In genomic region chr14:73280996-73281395, GRCm38 (mm10) we compare ENCODE assay signal across 11 mouse cellular contexts. TPM values are rescaled to one million over a fixed set of nuclear protein-coding genes. Genes with fewer than 3 reads are reported as not detected.
DNase-seq lines count a peak whose midpoint lies in the region; ATAC-seq and TF ChIP-seq lines count a peak whose summit lies in the region.
"Had no signal": no experiment of that assay in that cellular context is flagged by ENCODE, and none has a peak within 500 bp of the region (broad histone marks: within the 10 kb centered on the region; RNA-seq: fewer than 3 reads in every experiment).

No protein-coding gene starts in this region.

- no peak overlapping the region for H3K4me2 ChIP-seq in midbrain, postnatal 0 days (ENCODE audit: low read depth, low read length, poor library complexity, severe bottlenecking)
- no peak overlapping the region for H3K4me2 ChIP-seq in midbrain, embryonic 16.5 days (ENCODE audit: low read length)
- no peak overlapping the region for H3K4me2 ChIP-seq in stomach, postnatal 0 days (replicated peaks; ENCODE audit: low read depth)

- no peak for TF ChIP-seq EP300 in stomach, postnatal 0 days (optimal IDR thresholded peaks at IDR 0.05)

- no peak for TF ChIP-seq POLR2A in kidney, adult 2 months (IDR thresholded peaks at IDR 0.05; ENCODE audit: low read depth, low read length)

- H3K9me3 ChIP-seq in midbrain, postnatal 0 days (ENCODE audit: low read length): no peaks in the 10 kb centered on the region
- no peaks in the 10 kb centered on the region for H3K9me3 ChIP-seq in midbrain, embryonic 16.5 days (replicated peaks; ENCODE audit: control insufficient read depth, low read length, poor library complexity, severe bottlenecking)
- H3K9me3 ChIP-seq in stomach, postnatal 0 days (ENCODE audit: control insufficient read depth, low read length): no peaks in the 10 kb centered on the region

- no peaks in the 10 kb centered on the region; the same call in none of the 2 replicates for H3K36me3 ChIP-seq in kidney, adult 2 months (ENCODE audit: control insufficient read depth, insufficient read depth, low read length)
- peaks cover 6% of the 10 kb centered on the region for H3K36me3 ChIP-seq in midbrain, postnatal 0 days (ENCODE audit: insufficient read depth, low read length)
- peaks cover 5% of the 10 kb centered on the region; the same call in 1 of the 2 replicates for H3K36me3 ChIP-seq in midbrain, embryonic 16.5 days (ENCODE audit: control insufficient read depth, insufficient read depth, low read length)
- no peaks in the 10 kb centered on the region for H3K36me3 ChIP-seq in stomach, postnatal 0 days (ENCODE audit: control insufficient read depth, insufficient read depth, low read length)

- no peaks in the 10 kb centered on the region for H3K27me3 ChIP-seq in kidney, adult 2 months (replicated peaks; ENCODE audit: control insufficient read depth, insufficient read depth, low read length)
- H3K27me3 ChIP-seq in midbrain, postnatal 0 days (ENCODE audit: insufficient read depth, low read length): no peaks in the 10 kb centered on the region
- no peaks in the 10 kb centered on the region for H3K27me3 ChIP-seq in midbrain, embryonic 16.5 days (ENCODE audit: control insufficient read depth, insufficient read depth, low read depth, low read length)
- no peaks in the 10 kb centered on the region for H3K27me3 ChIP-seq in stomach, postnatal 0 days (ENCODE audit: control insufficient read depth, insufficient read depth, low read length)

- no peak overlapping the region for H3K9ac ChIP-seq in midbrain, postnatal 0 days (replicated peaks; ENCODE audit: low read length, poor library complexity, severe bottlenecking)
- no peak overlapping the region for H3K9ac ChIP-seq in midbrain, embryonic 16.5 days (ENCODE audit: low read depth, low read length)
- no peak overlapping the region for H3K9ac ChIP-seq in stomach, postnatal 0 days (ENCODE audit: low read length)

- no peak overlapping the region for H3K27ac ChIP-seq in kidney, adult 2 months (ENCODE audit: insufficient read depth, low read depth, low read length)
- no peak overlapping the region; the same call in 1 of the 2 replicates for H3K27ac ChIP-seq in midbrain, postnatal 0 days (ENCODE audit: low read depth, low read length)
- H3K27ac ChIP-seq in midbrain, embryonic 16.5 days (ENCODE audit: low read length): no peak overlapping the region
- no peak overlapping the region for H3K27ac ChIP-seq in stomach, postnatal 0 days (replicated peaks)
- H3K27ac ChIP-seq: macrophage had no signal

- no peak overlapping the region for H3K4me3 ChIP-seq in kidney, adult 2 months (ENCODE audit: insufficient read depth, low read depth, low read length)
- H3K4me3 ChIP-seq in midbrain, postnatal 0 days (ENCODE audit: low read depth, low read length): no peak overlapping the region
- H3K4me3 ChIP-seq in midbrain, embryonic 16.5 days (ENCODE audit: low read depth, low read length): no peak overlapping the region
- no peak overlapping the region for H3K4me3 ChIP-seq in stomach, postnatal 0 days (ENCODE audit: low read depth, low read length)

- no peaks in the 10 kb centered on the region; the same call in 1 of the 2 replicates for H3K4me1 ChIP-seq in kidney, adult 2 months (ENCODE audit: control insufficient read depth, insufficient read depth, low read length)
- H3K4me1 ChIP-seq in midbrain, postnatal 0 days (ENCODE audit: insufficient read depth, low read length): no peaks in the 10 kb centered on the region
- H3K4me1 ChIP-seq in midbrain, embryonic 16.5 days (ENCODE audit: control insufficient read depth, insufficient read depth, low read length): no peaks in the 10 kb centered on the region
- no peaks in the 10 kb centered on the region for H3K4me1 ChIP-seq in stomach, postnatal 0 days (replicated peaks; ENCODE audit: control insufficient read depth, insufficient read depth)

- peak; percentile 7 to 15 for DNase-seq in cerebellum, postnatal 14 days
- DNase-seq in cerebellum, adult 8-10 months: no peak
- DNase-seq in kidney, adult 2 months: peak; percentile 47
- no peak for DNase-seq in kidney, adult 11 months
- peak; percentile 39 for DNase-seq in midbrain, postnatal 0 days (ENCODE audit: low spot score)
- DNase-seq in stomach, postnatal 0 days (ENCODE audit: low spot score): no peak
- DNase-seq in urinary bladder, postnatal 25 days (ENCODE audit: low spot score): no peak
- DNase-seq: adrenal gland, adult 2 months; heart, adult 11 months had no signal

- TF ChIP-seq CTCF in kidney, adult 2 months (conservative IDR thresholded peaks at IDR 0.05; ENCODE audit: insufficient read depth, insufficient read length, low read depth, low read length): peak; percentile 68
- peak; percentile 65 for TF ChIP-seq CTCF in midbrain, postnatal 0 days (IDR thresholded peaks at IDR 0.05)
- TF ChIP-seq CTCF in stomach, postnatal 0 days (IDR thresholded peaks at IDR 0.05; ENCODE audit: low read depth): peak; percentile 70

- 2% methylated on average over 1 of the region's 1 CpGs for WGBS in kidney, adult 2 months
- WGBS in midbrain, postnatal 0 days: 8% methylated on average over 1 of the region's 1 CpGs
- 0% methylated on average over 1 of the region's 1 CpGs for WGBS in midbrain, embryonic 16.5 days
- WGBS in stomach, postnatal 0 days: 24% methylated on average over 1 of the region's 1 CpGs

- ATAC-seq in midbrain, postnatal 0 days (ENCODE audit: low FRiP score): no peak
- ATAC-seq in midbrain, embryonic 16.5 days: no peak
- no peak for ATAC-seq in stomach, postnatal 0 days (ENCODE audit: low FRiP score, low TSS enrichment)

RNA-seq across cellular contexts. Expression of gene Lpar6, which starts 43.3 kb away (rescaled TPM):
- polyA plus RNA-seq in kidney, adult 2 months (2012; rRNA removed): 2.9 and 3.1 TPM in 2 replicates
- total RNA-seq in midbrain, postnatal 0 days (2014; rRNA removed): 2.2 and 2.3 TPM in 2 replicates
- 1.3 and 1.8 TPM in 2 replicates for polyA plus RNA-seq in midbrain, postnatal 0 days (2015; fragmentation: Nextera tagmentation; extraction: Ambion mirVana)
- 2.8 and 3.5 TPM in 2 replicates for polyA plus RNA-seq in midbrain, embryonic 16.5 days (2015; fragmentation: Nextera tagmentation; extraction: Ambion mirVana)
- 12.2 and 12.4 TPM in 2 replicates for polyA plus RNA-seq in stomach, postnatal 0 days (2015; fragmentation: Nextera tagmentation; extraction: Ambion mirVana)

RNA-seq across cellular contexts. Expression of gene Rb1, which starts 44.6 kb away (rescaled TPM):
- polyA plus RNA-seq in kidney, adult 2 months (2012; rRNA removed): 6.8 and 8.3 TPM in 2 replicates
- total RNA-seq in midbrain, postnatal 0 days (2014; rRNA removed): 32.7 and 41.5 TPM in 2 replicates
- polyA plus RNA-seq in midbrain, postnatal 0 days (2015; fragmentation: Nextera tagmentation; extraction: Ambion mirVana): 17.3 and 19.0 TPM in 2 replicates
- 20.4 and 20.6 TPM in 2 replicates for polyA plus RNA-seq in midbrain, embryonic 16.5 days (2015; fragmentation: Nextera tagmentation; extraction: Ambion mirVana)
- polyA plus RNA-seq in stomach, postnatal 0 days (2015; fragmentation: Nextera tagmentation; extraction: Ambion mirVana): 13.8 and 15.4 TPM in 2 replicates

Comparison
In these comparisons a context has a peak if more than half of its experiments do, and no peak if none do; other contexts are left out.
1. DNase-seq: peak in cerebellum, postnatal 14 days (2 of 2), kidney, adult 2 months (single experiment) and midbrain, postnatal 0 days (single experiment); none in cerebellum, adult 8-10 months (single experiment), kidney, adult 11 months (single experiment), stomach, postnatal 0 days (single experiment) and urinary bladder, postnatal 25 days (single experiment).
2. Peak in every context shown above with its lines, with median percentiles within 50 percentile points of each other: CTCF ChIP-seq.